Mouse (Mus musculus) hindbrain, postnatal 0 days (tissue): ENCODE results near the gene Olfr1344. TPM values are rescaled to one million over a fixed set of nuclear protein-coding genes. Genes with fewer than 3 reads are reported as not detected.

Source experiments
- ATAC-seq: fragments of 200-750 bp; cut with Nextera tagmentation; 2 replicates; pipeline ENCODE4 v1.8.0; 2017; ENCODE audit warnings: mild to moderate bottlenecking, moderate TSS enrichment, moderate library complexity
- DNase-seq: peaks from one replicate; pipeline ENCODE4 v3.0.0-alpha.2; 2015; ENCODE audit warnings: low spot score
- H3K27ac ChIP-seq: fragments of 300-500 bp; sonication (generic); 2 replicates; pipeline ENCODE4 v1.5.1; 2014; ENCODE audit warnings: mild to moderate bottlenecking
- H3K27me3 ChIP-seq: fragments of 300-500 bp; sonication (generic); 2 replicates; pipeline ENCODE4 v1.6.1; 2014; ENCODE audit warnings: low read length, mixed read lengths; ENCODE audit not compliant: insufficient read depth
- H3K36me3 ChIP-seq: fragments of 300-500 bp; sonication (generic); 2 replicates; pipeline ENCODE4 v1.6.1; 2014; ENCODE audit warnings: low read length, mixed read lengths; ENCODE audit not compliant: insufficient read depth
- H3K4me1 ChIP-seq: fragments of 300-500 bp; sonication (generic); 2 replicates; pipeline ENCODE4 v1.6.1; 2014; ENCODE audit warnings: antibody characterized with exemption, low read length, mixed read lengths; ENCODE audit not compliant: insufficient read depth
- H3K4me2 ChIP-seq: fragments of 300-500 bp; sonication (generic); 2 replicates; pipeline ENCODE4 v1.6.1; 2014; ENCODE audit warnings: low read depth, mild to moderate bottlenecking, low read length, moderate library complexity, mixed read lengths
- H3K4me3 ChIP-seq: fragments of 300-500 bp; sonication (generic); 2 replicates; pipeline ENCODE4 v1.5.1; 2014; ENCODE audit warnings: low read length
- H3K9ac ChIP-seq: fragments of 300-500 bp; sonication (generic); replicated peaks from 2 replicates; pipeline ENCODE4 v1.6.1; 2014; ENCODE audit warnings: mild to moderate bottlenecking, low read length, moderate library complexity, mixed read lengths
- H3K9me3 ChIP-seq: fragments of 300-500 bp; sonication (generic); 2 replicates; pipeline ENCODE4 v1.6.1; 2016; ENCODE audit warnings: low read length, mixed read lengths
- CTCF ChIP-seq: IDR thresholded peaks from 2 replicates; pipeline ENCODE4 v1.5.1; 2016; ENCODE audit warnings: antibody characterized with exemption, control low read depth, low read depth
- WGBS: fragments of 180-500 bp; shearing (Covaris S2); extraction: QIAGEN DNeasy Blood & Tissue Kit; methylation state at CpG from one replicate; pipeline ENCODE4 v1.1.7; 2014; 5-methylcytosine and 5-hydroxymethylcytosine counted together
- polyA plus RNA-seq: library from polyadenylated mRNA; unstranded; fragments of >200 nt; fragmentation: Nextera tagmentation; extraction: Ambion mirVana; gene quantifications from 2 replicates; pipeline ENCODE4 v1.2.1, GENCODE M21; 2015
- total RNA-seq: library from RNA; depleted of rRNA; stranded (reverse); fragments of >200 nt; gene quantifications from 2 replicates; pipeline ENCODE4 v1.2.3, GENCODE M21; 2014

Olfr1344 gene
- total and polyA plus RNA-seq, 2 experiments from 2014 or later, result 0.23 to 4.8 TPM

- DNase-seq (peak; percentile 4), ATAC-seq (peak; percentile 69)
- H3K27ac ChIP-seq, result peak overlapping the region; percentile 36; the same call in 1 of the 2 replicates
- peak overlapping the region; percentile 48 for H3K9ac ChIP-seq
- H3K4me3 ChIP-seq, result peak overlapping the region; percentile 39
- no peaks in the 10 kb centered on the region for H3K36me3 ChIP-seq
- no peaks in the 10 kb centered on the region for H3K9me3 ChIP-seq
- H3K27me3 ChIP-seq, result no peaks in the 10 kb centered on the region
- H3K4me1 ChIP-seq, result no peaks in the 10 kb centered on the region
- WGBS, result 12% methylated on average over 8 of the region's 8 CpGs
- no peak for TF ChIP-seq CTCF
- peak overlapping the region; percentile 53 for H3K4me2 ChIP-seq
Observed at GRCm38 (mm10) chr7:6415442-6415787, 23.1 kb upstream of the Olfr1344 start.

- WGBS, result 78% methylated on average over 6 of the region's 6 CpGs
- H3K36me3 ChIP-seq, result no peaks in the 10 kb centered on the region
- no peak for DNase-seq
- H3K4me2 ChIP-seq, result no peak overlapping the region
- no peaks in the 10 kb centered on the region for H3K27me3 ChIP-seq
- no peaks in the 10 kb centered on the region for H3K9me3 ChIP-seq
- no peak for TF ChIP-seq CTCF
- no peak overlapping the region for H3K27ac ChIP-seq
- ATAC-seq, result no peak
- no peak overlapping the region for H3K9ac ChIP-seq
- H3K4me3 ChIP-seq, result no peak overlapping the region
- H3K4me1 ChIP-seq, result no peaks in the 10 kb centered on the region
Observed at GRCm38 (mm10) chr7:6419894-6420293, 18.6 kb upstream of the Olfr1344 start.

DNA sequence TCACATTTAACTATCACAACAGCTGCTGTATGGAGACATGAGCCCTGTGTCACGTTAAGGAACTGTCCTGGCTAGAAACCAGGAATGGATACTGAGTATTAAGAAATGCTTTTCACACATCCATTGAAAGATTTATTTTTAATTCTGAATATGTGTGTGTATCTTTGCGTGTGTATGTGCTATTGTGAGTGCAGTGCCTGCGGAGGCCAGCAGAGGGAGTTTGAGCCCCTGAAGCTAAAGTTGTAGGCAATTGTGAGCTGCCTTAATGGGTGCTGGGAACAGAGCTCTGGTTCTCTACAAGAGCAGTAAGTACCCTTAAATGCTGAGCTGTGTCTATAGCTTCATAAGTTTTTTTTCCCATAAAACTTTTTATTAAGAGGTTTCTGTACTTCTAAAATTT is 9.1 kb upstream of the Olfr1344 start:
- H3K9me3 ChIP-seq, result peaks cover 4% of the 10 kb centered on the region; the same call in 1 of the 2 replicates
- peak; percentile 34 for TF ChIP-seq CTCF
- H3K36me3 ChIP-seq, result no peaks in the 10 kb centered on the region
- no peaks in the 10 kb centered on the region for H3K4me1 ChIP-seq
- H3K27me3 ChIP-seq, result no peaks in the 10 kb centered on the region
- H3K4me2 ChIP-seq, result no peak overlapping the region
- DNase-seq (no peak), ATAC-seq (no peak)
- 85% methylated on average over 3 of the region's 3 CpGs for WGBS
- H3K27ac ChIP-seq, result no peak overlapping the region
- no peak overlapping the region for H3K9ac ChIP-seq
- no peak overlapping the region for H3K4me3 ChIP-seq

- TF ChIP-seq CTCF, result peak; percentile 50
- DNase-seq (no peak), ATAC-seq (no peak)
- no peak overlapping the region for H3K4me3 ChIP-seq
- no peaks in the 10 kb centered on the region for H3K36me3 ChIP-seq
- H3K4me1 ChIP-seq, result no peaks in the 10 kb centered on the region
- no peak overlapping the region for H3K9ac ChIP-seq
- no peaks in the 10 kb centered on the region for H3K27me3 ChIP-seq
- H3K4me2 ChIP-seq, result no peak overlapping the region
- no peak overlapping the region for H3K27ac ChIP-seq
- H3K9me3 ChIP-seq, result peaks cover 4% of the 10 kb centered on the region; the same call in 1 of the 2 replicates
- 37% methylated on average over 2 of the region's 2 CpGs for WGBS
Observed at GRCm38 (mm10) chr7:6430342-6430741, 8.1 kb upstream of the Olfr1344 start.

DNA sequence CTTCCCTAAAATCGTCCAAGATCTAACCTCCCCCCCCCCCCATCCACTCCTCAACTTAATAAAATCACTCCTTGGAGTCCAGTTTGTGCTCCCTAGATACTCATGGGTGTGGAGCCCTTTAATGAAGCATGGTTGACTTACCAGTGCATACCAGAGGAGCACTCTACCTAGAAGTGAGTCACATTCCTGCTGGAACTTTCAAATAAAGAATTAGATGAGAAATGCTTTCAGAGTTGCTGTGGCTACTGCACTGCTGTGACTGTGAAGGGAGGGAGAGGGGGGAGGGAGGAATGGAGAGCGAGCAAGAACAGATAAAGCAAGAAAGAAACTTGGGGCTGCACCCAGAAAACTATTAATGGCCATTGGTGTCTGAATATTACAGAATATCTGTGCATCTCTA is 2.7 kb downstream of the Olfr1344 start:
- no peak for ATAC-seq
- 33% methylated on average over 2 of the region's 2 CpGs for WGBS
- H3K4me1 ChIP-seq, result no peaks in the 10 kb centered on the region
- no peak overlapping the region for H3K4me3 ChIP-seq
- no peak overlapping the region for H3K9ac ChIP-seq
- TF ChIP-seq CTCF, result no peak
- H3K27ac ChIP-seq, result no peak overlapping the region
- no peaks in the 10 kb centered on the region for H3K27me3 ChIP-seq
- no peaks in the 10 kb centered on the region for H3K36me3 ChIP-seq
- no peak overlapping the region for H3K4me2 ChIP-seq
- H3K9me3 ChIP-seq, result no peaks in the 10 kb centered on the region
- no peak for DNase-seq

DNA sequence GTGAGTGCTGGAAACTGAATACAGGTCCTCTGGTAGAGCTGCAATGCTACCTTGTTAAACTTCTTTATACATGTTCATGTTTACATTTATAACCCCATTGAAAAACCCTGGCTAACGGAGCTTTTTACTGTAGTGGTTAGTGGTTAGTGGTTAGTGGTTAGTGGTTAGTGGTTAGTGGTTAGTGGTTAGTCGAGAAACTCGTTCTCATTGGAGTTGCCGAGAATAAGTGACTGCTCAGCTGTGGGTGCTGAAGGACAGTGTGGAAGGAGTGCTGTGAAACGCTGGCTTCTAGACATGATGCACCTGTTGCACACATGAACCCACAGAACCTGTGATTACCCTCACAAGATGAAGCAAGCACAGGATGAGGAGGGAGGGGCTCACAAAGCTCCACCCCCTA is 9.3 kb downstream of the Olfr1344 start:
- no peak overlapping the region for H3K4me3 ChIP-seq
- no peak overlapping the region for H3K9ac ChIP-seq
- DNase-seq, result no peak
- no peaks in the 10 kb centered on the region for H3K27me3 ChIP-seq
- no peak overlapping the region for H3K4me2 ChIP-seq
- TF ChIP-seq CTCF, result no peak
- H3K9me3 ChIP-seq, result no peaks in the 10 kb centered on the region
- no peaks in the 10 kb centered on the region for H3K4me1 ChIP-seq
- no peaks in the 10 kb centered on the region for H3K36me3 ChIP-seq
- ATAC-seq, result no peak
- H3K27ac ChIP-seq, result no peak overlapping the region
- WGBS, result 82% methylated on average over 5 of the region's 5 CpGs

GRCm38 (mm10) chr7:6455868-6456267 is 17.4 kb downstream of the Olfr1344 start, which contains the start of gene Olfr1336:
Olfr1336 (plus strand) TSS chr7:6456168.
- H3K36me3 ChIP-seq, result no peaks in the 10 kb centered on the region
- no peaks in the 10 kb centered on the region for H3K9me3 ChIP-seq
- no peak for TF ChIP-seq CTCF
- ATAC-seq (no peak), DNase-seq (no peak)
- no peak within 1 kb of the TSS for H3K27ac ChIP-seq
- H3K4me1 ChIP-seq, result no peaks in the 10 kb centered on the region
- no peak within 1 kb of the TSS for H3K9ac ChIP-seq
- H3K4me2 ChIP-seq, result no peak within 1 kb of the TSS
- no peak within 1 kb of the TSS for H3K4me3 ChIP-seq
- H3K27me3 ChIP-seq, result no peaks in the 10 kb centered on the region
